Mouse (Mus musculus) layer of hippocampus, postnatal 10 days (tissue): ENCODE measurements at regions not wholly inside any gene's neighbourhood (a gene's known extent, or its start where the extent isn't known, plus 50 kb on each side); places are given as distances from the start of the nearest gene placed in this dataset.

ENCODE experiments used
- DNase-seq, 2 experiments: peaks; one replicate each; pipeline ENCODE4 v3.0.0; 2021; ENCODE audit warnings: low spot score in 2 of 2

- DNase-seq, result no peak
These were observed 657.0 kb downstream of the Inhba start for GRCm38 (mm10) chr13:16668652-16669051.

- no peak for DNase-seq
These were observed 657.6 kb downstream of the Inhba start for GRCm38 (mm10) chr13:16669281-16669680.

- DNase-seq, result no peak
These were observed 658.5 kb downstream of the Inhba start for GRCm38 (mm10) chr13:16670047-16670733.

GRCm38 (mm10) chr13:16670736-16671135, 659.1 kb downstream of the Inhba start:
- DNase-seq, result no peak

- no peak for DNase-seq
These were observed 665.2 kb downstream of the Inhba start for GRCm38 (mm10) chr13:16676873-16677272.

GRCm38 (mm10) chr13:16678246-16679024, 666.8 kb downstream of the Inhba start:
- DNase-seq, result no peak

GRCm38 (mm10) chr13:16694201-16694600, 682.5 kb downstream of the Inhba start:
- no peak for DNase-seq

- no peak for DNase-seq
These were observed 689.3 kb downstream of the Inhba start for GRCm38 (mm10) chr13:16700934-16701333.

GRCm38 (mm10) chr13:16702138-16702537, 690.5 kb downstream of the Inhba start:
- DNase-seq, result no peak

- DNase-seq, result peak; percentile 13 to 17
These were observed 693.8 kb downstream of the Inhba start for GRCm38 (mm10) chr13:16705217-16706104.

- DNase-seq, result peak in 1 of 2 experiments; percentile 10
These were observed 694.4 kb downstream of the Inhba start for GRCm38 (mm10) chr13:16706105-16706442.

- no peak for DNase-seq
These were observed 703.8 kb downstream of the Inhba start for GRCm38 (mm10) chr13:16715296-16715960.

- DNase-seq, result no peak
These were observed 704.7 kb downstream of the Inhba start for GRCm38 (mm10) chr13:16716340-16716739.

- no peak for DNase-seq
These were observed 705.4 kb downstream of the Inhba start for GRCm38 (mm10) chr13:16716796-16717749.

GRCm38 (mm10) chr13:16720090-16720489, 708.4 kb downstream of the Inhba start:
- no peak for DNase-seq

GRCm38 (mm10) chr13:16725350-16725749, 713.7 kb downstream of the Inhba start:
- no peak for DNase-seq

GRCm38 (mm10) chr13:16738313-16738712, 726.7 kb downstream of the Inhba start:
- no peak for DNase-seq

GRCm38 (mm10) chr13:16739563-16739962, 727.9 kb downstream of the Inhba start:
- no peak for DNase-seq

- no peak for DNase-seq
These were observed 732.6 kb downstream of the Inhba start for GRCm38 (mm10) chr13:16744237-16744636.

GRCm38 (mm10) chr13:16745644-16746043, 734.0 kb downstream of the Inhba start:
- no peak for DNase-seq
